Mouse (Mus musculus): ENCODE data around the gene Slc44a2. TPM values are rescaled to one million over a fixed set of nuclear protein-coding genes. Genes with fewer than 3 reads are reported as not detected.

The Slc44a2 gene
- polyA plus RNA-seq, 1 experiment, result 356 TPM

DNA sequence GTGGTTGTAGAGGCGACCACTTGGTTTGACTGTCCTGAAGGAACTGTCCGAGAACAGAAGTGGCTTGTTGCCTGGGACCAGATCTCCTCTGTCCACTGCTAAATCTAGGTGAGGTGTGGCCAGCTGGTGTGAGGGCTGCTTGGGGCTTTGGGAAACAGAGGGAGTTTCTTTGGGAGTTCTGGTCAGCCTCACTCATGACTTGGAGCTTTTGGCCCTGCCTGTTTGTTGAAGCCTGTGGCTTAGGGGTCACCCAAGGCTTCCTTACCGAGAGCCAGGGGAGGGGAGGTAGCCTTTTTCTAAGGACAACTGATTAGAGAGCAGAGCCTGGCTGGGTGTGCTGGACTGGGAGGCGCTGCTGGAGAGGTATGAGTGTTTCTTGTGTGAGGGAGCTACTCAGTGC, 14.9 kb downstream of the Slc44a2 start:
- WGBS, result 88% methylated on average over 4 of the region's 4 CpGs
- H3K4me3 ChIP-seq (ENCODE audit: insufficient read depth, low read depth, low read length), result no peak overlapping the region
- H3K27ac ChIP-seq (ENCODE audit: insufficient read depth, low read depth, low read length), result no peak overlapping the region
- H3K4me1 ChIP-seq (ENCODE audit: control insufficient read depth, insufficient read depth, low read length), result peaks cover 8% of the 10 kb centered on the region; the same call in 1 of the 2 replicates
- TF ChIP-seq CTCF (IDR thresholded peaks at IDR 0.05; ENCODE audit: insufficient read depth, low read depth, low read length), result no peak
- TF ChIP-seq POLR2A (IDR thresholded peaks at IDR 0.05; ENCODE audit: insufficient read depth, low read depth, low read length), result no peak

DNA sequence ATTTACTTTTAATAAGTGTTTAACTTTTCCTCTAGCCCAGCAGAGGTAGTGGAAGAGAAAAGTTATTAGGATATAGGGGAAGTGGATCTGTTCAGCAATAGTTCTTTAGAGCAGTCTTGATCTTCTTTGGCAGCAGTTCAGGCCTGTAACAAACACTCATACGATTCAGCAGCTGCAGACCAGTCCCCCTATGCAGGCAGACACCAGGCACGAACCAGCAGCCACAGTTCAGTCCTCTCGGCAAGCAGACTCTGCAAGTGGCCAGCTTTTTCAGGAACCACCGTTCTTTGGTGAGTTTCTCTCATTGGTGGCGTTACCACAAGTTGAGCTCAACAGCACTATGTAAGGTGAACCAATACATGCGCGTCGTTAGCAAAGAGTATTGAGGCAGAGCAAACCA, 16.0 kb downstream of the Slc44a2 start:
- TF ChIP-seq CTCF (IDR thresholded peaks at IDR 0.05; ENCODE audit: insufficient read depth, low read depth, low read length) (no peak), POLR2A (IDR thresholded peaks at IDR 0.05; ENCODE audit: insufficient read depth, low read depth, low read length) (no peak)
- Histone ChIP-seq H3K27ac (ENCODE audit: insufficient read depth, low read depth, low read length) (no peak overlapping the region), H3K4me3 (ENCODE audit: insufficient read depth, low read depth, low read length) (no peak overlapping the region), H3K4me1 (ENCODE audit: control insufficient read depth, insufficient read depth, low read length) (peaks cover 8% of the 10 kb centered on the region; the same call in 1 of the 2 replicates)
- WGBS, result 78% methylated on average over 8 of the region's 8 CpGs

DNA sequence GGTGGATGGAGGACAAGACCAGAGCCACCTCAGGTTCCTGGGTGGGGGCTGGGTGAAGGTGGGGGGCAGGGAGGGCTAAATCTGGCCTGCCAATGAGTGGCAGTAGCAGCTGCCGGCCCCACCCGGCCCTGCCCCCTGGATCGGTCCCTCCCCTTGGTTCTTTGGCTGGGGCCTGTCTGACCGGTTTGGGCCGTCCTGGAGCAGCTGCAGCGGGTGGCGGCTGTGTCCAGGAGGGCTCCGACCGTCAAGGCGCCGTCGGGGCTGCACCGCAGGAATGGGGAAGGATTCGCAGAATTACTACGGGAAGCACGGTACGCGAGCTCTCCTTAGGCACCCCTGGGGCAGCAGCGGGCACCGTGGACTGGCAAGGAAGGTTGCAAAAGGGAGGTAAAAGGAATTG, 17.2 kb downstream of the Slc44a2 start:
- 45% methylated on average over 20 of the region's 20 CpGs for WGBS
- TF ChIP-seq POLR2A (IDR thresholded peaks at IDR 0.05; ENCODE audit: insufficient read depth, low read depth, low read length) (no peak), CTCF (IDR thresholded peaks at IDR 0.05; ENCODE audit: insufficient read depth, low read depth, low read length) (no peak)
- H3K4me1 ChIP-seq (ENCODE audit: control insufficient read depth, insufficient read depth, low read length), result peaks cover 6% of the 10 kb centered on the region; the same call in 1 of the 2 replicates

DNA sequence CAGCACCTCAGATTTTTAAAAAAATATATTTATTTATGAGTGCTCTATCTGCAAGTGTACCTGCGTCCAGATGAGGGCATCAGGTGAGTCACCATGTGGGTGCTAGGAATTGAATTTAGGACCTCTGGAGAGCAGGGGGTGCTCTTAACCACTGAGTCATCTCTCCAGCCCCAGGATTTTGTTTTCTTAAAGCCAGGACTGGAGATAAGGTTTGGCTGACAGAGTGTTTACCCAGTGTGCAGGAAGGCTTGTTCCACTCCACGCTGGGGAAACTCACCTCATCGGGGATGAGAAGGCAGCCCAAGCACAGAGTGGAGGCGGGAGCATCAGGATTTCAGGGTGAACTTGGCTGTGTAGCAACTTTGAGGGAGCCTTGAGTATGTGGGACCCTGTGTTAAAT, 19.9 kb downstream of the Slc44a2 start:
- Histone ChIP-seq H3K4me3 (ENCODE audit: insufficient read depth, low read depth, low read length) (no peak overlapping the region), H3K4me1 (ENCODE audit: control insufficient read depth, insufficient read depth, low read length) (peaks cover 4% of the 10 kb centered on the region; the same call in 1 of the 2 replicates), H3K27ac (ENCODE audit: insufficient read depth, low read depth, low read length) (no peak overlapping the region)
- WGBS, result 79% methylated on average over 4 of the region's 4 CpGs
- no peak for TF ChIP-seq CTCF (IDR thresholded peaks at IDR 0.05; ENCODE audit: insufficient read depth, low read depth, low read length)
- no peak for TF ChIP-seq POLR2A (IDR thresholded peaks at IDR 0.05; ENCODE audit: insufficient read depth, low read depth, low read length)

More for the DNA sequence above, 17.2 kb downstream of the Slc44a2 start:
- H3K4me3 ChIP-seq (ENCODE audit: insufficient read depth, low read depth, low read length), result no peak overlapping the region
- H3K27ac ChIP-seq (ENCODE audit: insufficient read depth, low read depth, low read length), result no peak overlapping the region

DNA sequence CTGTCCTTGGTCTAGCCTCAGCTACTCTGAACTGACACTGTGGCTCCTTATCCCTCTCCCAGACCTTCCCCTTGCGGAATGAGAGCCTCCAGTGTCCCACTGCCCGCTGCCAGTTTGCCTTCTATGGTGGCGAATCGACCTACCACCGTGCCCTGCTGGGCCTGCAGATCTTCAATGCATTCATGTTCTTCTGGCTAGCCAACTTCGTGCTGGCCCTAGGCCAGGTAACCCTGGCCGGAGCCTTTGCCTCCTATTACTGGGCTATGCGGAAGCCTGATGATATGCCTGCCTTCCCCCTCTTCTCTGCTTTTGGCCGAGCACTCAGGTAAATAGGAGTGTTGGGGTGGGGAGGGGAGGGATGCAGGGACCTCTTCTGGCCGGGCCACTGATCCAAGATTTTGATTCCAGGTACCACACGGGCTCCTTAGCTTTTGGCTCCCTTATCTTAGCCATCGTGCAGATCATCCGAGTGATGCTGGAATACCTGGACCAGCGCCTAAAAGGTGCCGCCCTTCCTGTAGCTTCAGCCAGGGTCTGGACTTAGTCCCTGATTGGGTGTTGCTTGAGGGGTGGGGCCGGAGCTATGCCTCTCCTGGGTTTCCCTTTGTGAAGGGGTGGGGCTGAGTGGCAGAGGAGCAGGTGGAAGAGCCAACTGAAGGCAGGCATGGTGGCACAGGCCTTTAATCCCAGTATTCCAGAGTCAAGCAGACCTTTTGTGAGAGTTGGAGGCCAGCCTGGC, 26.3 kb downstream of the Slc44a2 start:
- no peak for TF ChIP-seq CTCF (IDR thresholded peaks at IDR 0.05; ENCODE audit: insufficient read depth, low read depth, low read length)
- no peak for TF ChIP-seq POLR2A (IDR thresholded peaks at IDR 0.05; ENCODE audit: insufficient read depth, low read depth, low read length)
- no peak overlapping the region for H3K27ac ChIP-seq (ENCODE audit: insufficient read depth, low read depth, low read length)
- 53% methylated on average over 16 of the region's 16 CpGs for WGBS

DNA sequence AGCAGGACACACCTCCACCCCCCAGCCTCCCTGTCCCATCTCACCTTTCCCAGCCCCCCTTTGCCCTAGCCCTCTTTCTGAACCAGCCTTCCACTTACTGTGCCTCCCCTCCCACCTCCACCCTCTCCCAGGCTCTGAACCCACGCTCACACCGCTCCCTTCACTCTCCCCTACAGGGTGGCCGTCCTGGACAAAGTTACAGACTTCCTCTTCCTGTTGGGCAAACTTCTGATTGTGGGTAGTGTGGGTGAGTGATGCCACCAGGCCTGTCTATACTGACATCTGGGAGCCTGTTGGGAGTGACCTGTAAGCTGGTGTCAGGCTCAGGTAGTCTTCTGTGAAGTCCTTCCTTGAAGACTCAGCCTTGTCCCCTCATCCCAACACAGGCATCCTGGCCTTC, 27.7 kb downstream of the Slc44a2 start:
- Histone ChIP-seq H3K4me3 (ENCODE audit: insufficient read depth, low read depth, low read length) (no peak overlapping the region), H3K4me1 (ENCODE audit: control insufficient read depth, insufficient read depth, low read length) (no peaks in the 10 kb centered on the region), H3K27ac (ENCODE audit: insufficient read depth, low read depth, low read length) (no peak overlapping the region)
- TF ChIP-seq POLR2A (IDR thresholded peaks at IDR 0.05; ENCODE audit: insufficient read depth, low read depth, low read length) (no peak), CTCF (IDR thresholded peaks at IDR 0.05; ENCODE audit: insufficient read depth, low read depth, low read length) (no peak)
- 86% methylated on average over 3 of the region's 3 CpGs for whole genome bisulfite sequencing

More for the DNA sequence above, 26.3 kb downstream of the Slc44a2 start:
- no peaks in the 10 kb centered on the region for H3K4me1 ChIP-seq (ENCODE audit: control insufficient read depth, insufficient read depth, low read length)
- H3K4me3 ChIP-seq (ENCODE audit: insufficient read depth, low read depth, low read length), result no peak overlapping the region

DNA sequence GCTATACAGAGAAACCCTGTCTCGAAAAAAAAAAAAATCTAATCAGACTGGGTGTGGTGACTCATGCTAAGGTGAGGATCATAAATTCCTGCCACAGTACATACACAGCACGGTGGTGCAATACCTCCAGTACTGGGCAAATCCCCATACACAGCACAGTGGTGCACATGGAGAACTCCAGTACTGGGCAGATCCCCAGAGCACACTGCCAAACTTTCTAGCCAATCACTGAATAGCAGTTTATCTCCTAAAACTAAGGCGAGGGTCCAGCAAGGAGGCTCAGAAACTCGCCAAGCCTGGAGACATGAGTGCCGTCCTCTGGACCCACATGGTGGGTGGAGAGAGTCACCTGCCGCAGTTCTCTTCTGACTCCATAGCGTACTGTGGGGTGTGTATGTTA, 30.7 kb downstream of the Slc44a2 start:
- no peak overlapping the region for H3K4me3 ChIP-seq (ENCODE audit: insufficient read depth, low read depth, low read length)
- TF ChIP-seq POLR2A (IDR thresholded peaks at IDR 0.05; ENCODE audit: insufficient read depth, low read depth, low read length) (no peak), CTCF (IDR thresholded peaks at IDR 0.05; ENCODE audit: insufficient read depth, low read depth, low read length) (no peak)
- 89% methylated on average over 7 of the region's 7 CpGs for WGBS
- no peaks in the 10 kb centered on the region for H3K4me1 ChIP-seq (ENCODE audit: control insufficient read depth, insufficient read depth, low read length)
- no peak overlapping the region for H3K27ac ChIP-seq (ENCODE audit: insufficient read depth, low read depth, low read length)

DNA sequence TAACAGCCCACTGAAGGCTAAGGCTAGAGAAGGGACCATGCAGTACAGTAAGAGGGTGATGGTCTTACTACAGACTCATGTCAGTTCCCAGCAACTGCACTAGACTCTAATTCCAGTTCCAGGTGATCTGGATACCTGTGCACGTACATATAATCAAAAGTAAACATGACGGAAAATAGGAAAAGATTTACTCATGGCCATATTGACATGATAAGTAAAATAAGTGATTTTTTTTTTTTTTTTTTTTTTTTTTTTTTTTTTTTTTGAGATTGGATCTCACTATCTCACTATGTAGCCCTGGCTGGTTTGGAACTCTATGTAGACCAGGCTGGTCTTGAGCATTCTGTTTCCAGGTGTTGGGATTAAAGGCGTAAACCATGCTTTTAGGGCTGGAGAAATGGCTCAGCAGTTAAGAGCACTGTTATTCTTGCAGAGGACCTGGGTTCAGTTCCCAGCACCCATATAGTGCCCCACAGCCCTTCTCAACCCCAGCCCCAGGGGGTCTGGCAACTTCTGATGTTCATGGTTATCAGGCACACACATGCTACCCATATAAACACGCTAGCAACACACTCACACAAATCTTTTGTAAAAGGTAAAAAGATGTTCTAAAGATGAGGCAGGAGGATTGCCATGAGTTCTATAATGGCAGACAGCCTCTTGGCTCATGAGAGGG, 31.3 kb downstream of the Slc44a2 start:
- Histone ChIP-seq H3K4me1 (ENCODE audit: control insufficient read depth, insufficient read depth, low read length) (no peaks in the 10 kb centered on the region), H3K4me3 (ENCODE audit: insufficient read depth, low read depth, low read length) (no peak overlapping the region)
- WGBS, result 96% methylated on average over 4 of the region's 4 CpGs

More for the DNA sequence above, 31.3 kb downstream of the Slc44a2 start:
- TF ChIP-seq POLR2A (IDR thresholded peaks at IDR 0.05; ENCODE audit: insufficient read depth, low read depth, low read length), result no peak
- H3K27ac ChIP-seq (ENCODE audit: insufficient read depth, low read depth, low read length), result no peak overlapping the region
